Mouse (Mus musculus): ENCODE measurements around the gene Nlrx1. TPM values are rescaled to one million over a fixed set of nuclear protein-coding genes. Genes with fewer than 3 reads are reported as not detected.

The Nlrx1 gene
- total RNA-seq, 2 experiments from 2014 or later = 8.7 to 13.3 TPM

DNA sequence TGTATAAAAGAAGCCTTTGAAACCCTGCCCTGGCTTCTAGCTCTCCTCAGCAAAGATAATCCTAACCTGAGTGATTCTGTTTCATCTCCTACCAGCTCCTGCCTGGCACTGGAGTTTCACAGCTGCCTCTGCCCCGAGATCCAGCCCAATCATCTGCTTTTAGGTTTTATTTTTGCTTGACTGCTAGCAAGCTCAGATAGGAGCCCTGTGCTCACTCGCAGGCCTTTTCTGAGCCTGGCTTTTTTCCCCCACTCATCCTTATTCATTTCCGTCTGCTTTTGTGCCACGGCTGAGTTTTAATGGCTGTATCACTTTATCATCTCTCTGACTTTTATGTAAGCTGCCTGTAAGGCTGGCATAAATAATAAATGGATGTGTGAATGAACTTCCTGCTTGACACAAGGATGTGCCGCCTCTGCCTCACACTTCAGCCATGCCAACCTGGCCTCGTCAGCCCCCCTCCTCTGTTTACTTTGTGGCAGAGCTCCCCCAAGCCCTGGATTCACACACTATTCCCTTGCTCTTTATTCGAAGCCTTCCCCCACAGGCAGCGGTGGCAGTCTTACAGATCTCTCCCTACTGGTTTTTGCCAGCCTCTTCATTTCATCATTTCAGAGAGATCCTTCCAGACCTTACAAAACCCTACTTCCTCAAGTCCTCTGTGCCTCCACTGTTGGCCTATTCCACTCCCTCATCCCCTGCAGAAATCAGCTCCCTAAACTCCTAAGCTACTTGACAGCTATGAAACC is 1.7 kb downstream of the Nlrx1 start:
- H3K4me3 ChIP-seq = no peak overlapping the region
- intact Hi-C loops (cut with DNase I) = loop anchor here (1.0 kb wide), 1 partner anchor 26 kb away; the partner anchor contains the start of gene Ccdc153
- no peak for TF ChIP-seq CTCF (IDR thresholded peaks at IDR 0.05)
- peak overlapping the region; percentile 98 for H3K27ac ChIP-seq
- DNase-seq (ENCODE audit: extremely low spot score in 1 of 2, low spot score in 2 of 2) = peak; percentile 43 to 50

DNA sequence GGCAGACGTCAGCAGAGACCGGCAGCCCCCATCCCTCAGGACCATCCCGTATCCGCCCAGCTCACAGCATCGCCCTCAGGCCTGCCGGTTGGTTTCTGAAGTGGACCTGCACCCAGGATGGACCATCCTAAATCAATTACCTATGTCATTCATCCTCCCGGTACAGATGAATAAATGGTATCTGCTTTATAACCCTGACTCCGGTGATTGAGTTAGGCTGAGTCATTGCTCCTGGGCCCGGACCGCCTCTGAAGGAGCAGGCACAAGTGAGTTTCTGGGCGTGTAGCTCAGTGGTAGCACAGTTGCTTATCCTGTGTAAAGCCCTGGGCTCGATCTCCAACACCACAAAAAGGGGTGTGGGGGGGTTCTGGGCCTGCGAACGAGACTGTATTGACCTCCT is 7.0 kb downstream of the Nlrx1 start:
- Histone ChIP-seq H3K27ac (no peak overlapping the region), H3K4me3 (no peak overlapping the region)
- intact Hi-C loops (cut with DNase I) = no loop called here
- no peak for TF ChIP-seq CTCF (IDR thresholded peaks at IDR 0.05)
- DNase-seq (ENCODE audit: extremely low spot score in 1 of 2, low spot score in 2 of 2) = no peak

DNA sequence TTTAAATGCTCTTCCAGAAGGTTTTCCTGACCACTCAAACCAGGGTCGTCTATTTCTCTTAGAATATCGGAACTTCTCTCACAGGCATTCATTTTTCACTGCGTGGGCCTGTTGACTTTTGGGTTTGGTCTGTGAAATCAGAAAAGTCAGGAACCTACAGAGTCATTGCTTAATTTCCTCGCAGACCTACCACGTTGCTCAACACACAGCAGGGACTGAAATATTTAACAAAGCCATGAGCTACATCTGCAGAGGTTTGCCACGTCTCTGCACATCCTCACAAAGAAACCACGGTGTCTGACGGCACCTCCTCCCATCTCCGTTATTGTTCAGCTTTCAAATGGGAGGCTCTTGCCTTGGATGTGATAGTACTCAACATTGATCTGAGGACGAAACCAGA is 9.4 kb downstream of the Nlrx1 start:
- no peak overlapping the region for H3K27ac ChIP-seq
- H3K4me3 ChIP-seq = no peak overlapping the region
- TF ChIP-seq CTCF (IDR thresholded peaks at IDR 0.05) = no peak
- no peak for DNase-seq (ENCODE audit: extremely low spot score in 1 of 2, low spot score in 2 of 2)
- intact Hi-C loops (cut with DNase I) = no loop called here

DNA sequence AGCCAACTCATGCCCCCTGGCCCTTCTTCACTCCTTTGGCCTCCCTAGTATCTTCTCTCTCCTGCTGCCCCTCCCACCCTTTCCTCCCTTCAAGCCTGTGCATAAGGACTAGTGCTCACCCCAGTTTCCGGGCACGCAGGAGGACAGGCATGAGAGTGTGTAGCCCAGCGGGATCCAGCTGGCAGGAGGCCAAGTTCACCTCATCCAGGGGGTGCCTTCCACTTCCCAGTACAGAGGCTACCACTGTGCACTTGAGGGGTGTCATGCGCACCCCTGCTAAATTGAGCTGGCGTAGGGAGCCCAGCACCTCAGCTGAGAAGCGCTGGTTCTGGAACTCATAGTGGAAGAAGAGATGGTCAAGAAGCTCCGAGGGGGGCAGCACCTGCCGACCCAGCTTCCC is 12.2 kb downstream of the Nlrx1 start:
- Histone ChIP-seq H3K4me3 (no peak overlapping the region), H3K27ac (no peak overlapping the region)
- intact Hi-C loops (cut with DNase I) = no loop called here
- no peak for TF ChIP-seq CTCF (IDR thresholded peaks at IDR 0.05)
- DNase-seq (ENCODE audit: extremely low spot score in 1 of 2, low spot score in 2 of 2) = no peak

DNA sequence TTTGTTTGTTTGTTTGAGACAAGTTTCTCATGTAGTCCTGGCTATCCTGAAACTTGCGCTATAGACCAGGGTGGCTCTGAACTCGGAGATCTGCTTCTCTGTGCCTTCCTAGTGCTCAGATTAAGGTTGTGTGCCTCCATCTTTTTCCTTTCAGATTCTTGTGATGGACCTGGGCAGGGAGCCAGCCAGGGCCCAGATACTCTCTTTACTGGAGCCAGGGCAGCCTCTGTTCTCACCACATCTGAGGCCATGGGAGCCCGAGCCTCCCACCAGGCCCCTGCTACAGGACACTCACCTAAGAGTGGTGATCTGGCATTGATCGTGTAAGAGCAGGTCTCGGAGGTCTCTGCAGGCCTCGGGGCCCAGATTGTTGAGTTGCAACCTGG is 13.3 kb downstream of the Nlrx1 start:
- intact Hi-C loops (cut with DNase I) = no loop called here
- no peak for TF ChIP-seq CTCF (IDR thresholded peaks at IDR 0.05)
- Histone ChIP-seq H3K27ac (no peak overlapping the region), H3K4me3 (no peak overlapping the region)
- no peak for DNase-seq (ENCODE audit: extremely low spot score in 1 of 2, low spot score in 2 of 2)

DNA sequence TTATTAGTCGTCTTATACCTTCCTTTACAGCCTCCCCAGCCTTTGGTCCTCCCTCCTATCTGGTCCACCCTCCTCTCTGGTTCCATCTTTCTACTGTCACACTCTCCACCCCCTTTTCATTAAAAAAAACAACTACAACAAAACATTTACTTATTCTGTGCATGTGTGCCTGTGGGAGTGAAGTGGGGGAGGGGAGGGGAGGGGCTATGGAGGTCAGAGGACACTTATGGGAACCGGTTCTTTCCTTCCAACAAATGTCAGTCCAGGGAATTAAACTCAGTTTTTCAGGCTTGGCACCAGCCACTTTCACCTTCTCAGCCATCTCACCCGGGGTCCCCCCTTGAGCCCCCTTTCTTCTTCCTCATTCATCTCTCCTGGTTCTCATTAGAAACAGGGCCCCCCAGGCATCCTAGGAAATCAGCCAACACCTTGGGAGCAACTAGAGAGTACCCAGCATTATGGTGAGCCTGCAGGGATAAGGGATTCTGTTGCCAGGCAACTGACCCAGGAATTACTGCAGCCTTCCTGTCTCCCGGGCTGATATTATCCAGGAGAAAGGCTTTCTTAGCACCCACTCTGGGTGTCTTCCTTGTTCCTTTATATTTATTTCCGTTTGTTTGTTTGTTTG is 13.8 kb downstream of the Nlrx1 start:
- Histone ChIP-seq H3K4me3 (no peak overlapping the region), H3K27ac (no peak overlapping the region)
- TF ChIP-seq CTCF (IDR thresholded peaks at IDR 0.05) = no peak
- intact Hi-C loops (cut with DNase I) = no loop called here
- DNase-seq (ENCODE audit: extremely low spot score in 1 of 2, low spot score in 2 of 2) = peak in 1 of 2 experiments; percentile 21

DNA sequence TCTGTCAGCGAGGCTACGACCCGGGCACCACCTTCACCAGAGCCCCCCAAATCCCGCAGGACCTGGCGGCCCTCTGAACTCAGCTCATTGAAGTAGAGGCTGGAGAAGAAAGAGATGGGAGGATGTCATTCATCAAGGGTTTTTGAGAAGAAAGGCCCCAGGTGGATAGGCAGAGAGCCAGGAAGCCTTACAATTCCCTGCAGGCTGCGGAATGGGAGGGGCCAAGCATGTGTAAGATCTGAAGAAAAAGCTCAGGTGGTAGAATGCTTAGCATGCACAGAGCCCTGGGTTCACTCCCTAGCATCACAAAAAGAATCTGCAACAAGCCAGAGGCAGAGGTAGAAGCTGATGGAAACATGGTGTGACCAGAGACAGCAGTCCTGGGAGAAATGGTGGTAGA is 15.0 kb downstream of the Nlrx1 start:
- no peak for DNase-seq (ENCODE audit: extremely low spot score in 1 of 2, low spot score in 2 of 2)
- Histone ChIP-seq H3K4me3 (no peak overlapping the region), H3K27ac (no peak overlapping the region)
- intact Hi-C loops (cut with DNase I) = no loop called here
- TF ChIP-seq CTCF (IDR thresholded peaks at IDR 0.05) = no peak

DNA sequence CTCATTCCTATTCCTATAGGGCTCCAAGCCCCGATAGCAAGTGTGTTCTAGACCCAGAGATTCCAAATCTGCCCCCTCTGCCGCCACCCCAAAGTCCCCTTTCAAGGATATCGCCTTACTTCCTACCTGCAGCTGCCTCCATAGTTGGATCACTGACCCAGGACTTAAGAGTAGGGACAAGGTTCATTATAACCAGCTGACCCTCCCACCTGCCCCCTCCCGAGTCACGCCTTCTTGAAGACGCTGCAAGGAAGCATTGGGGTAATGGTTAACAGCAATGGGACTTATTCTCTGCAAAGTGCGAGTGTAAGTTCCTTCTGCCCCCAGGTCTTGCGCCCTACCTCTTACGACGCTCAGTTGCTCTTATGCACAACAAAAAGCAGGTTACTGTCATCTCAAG is 17.1 kb downstream of the Nlrx1 start, which contains the start of gene Pdzd3:
TSS of gene Pdzd3 (minus strand) at position 158 of the 400 bp plus-strand sequence.
- Histone ChIP-seq H3K4me3 (no peak within 1 kb of the TSS), H3K27ac (no peak within 1 kb of the TSS)
- intact Hi-C loops (cut with DNase I) = no loop called here
- TF ChIP-seq CTCF (IDR thresholded peaks at IDR 0.05) = no peak
- DNase-seq (ENCODE audit: extremely low spot score in 1 of 2, low spot score in 2 of 2) = no peak

DNA sequence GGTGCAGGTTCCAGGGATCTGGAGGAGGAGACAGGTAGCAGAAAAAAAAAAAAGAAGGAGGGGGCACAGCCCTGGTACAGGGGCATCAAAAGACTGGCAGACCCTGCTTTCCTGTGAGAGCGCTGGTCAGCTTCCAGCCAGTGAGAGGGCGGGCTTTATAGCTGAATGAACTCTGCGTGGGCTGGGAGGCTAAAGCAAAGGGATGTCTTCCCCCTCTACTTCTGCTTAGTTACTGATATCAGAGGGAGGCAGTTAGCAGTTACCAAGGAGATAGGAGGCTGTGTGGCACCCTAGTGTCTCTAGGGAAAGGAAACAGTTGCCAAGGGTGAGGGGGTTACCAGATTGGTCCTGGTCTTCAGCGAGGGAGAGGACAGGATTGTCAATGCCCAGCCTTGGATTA is 18.0 kb downstream of the Nlrx1 start:
- TF ChIP-seq CTCF (IDR thresholded peaks at IDR 0.05) = no peak
- intact Hi-C loops (cut with DNase I) = no loop called here
- H3K4me3 ChIP-seq = no peak overlapping the region
- no peak overlapping the region for H3K27ac ChIP-seq
- peak in 1 of 2 experiments; percentile 38 for DNase-seq (ENCODE audit: extremely low spot score in 1 of 2, low spot score in 2 of 2)

DNA sequence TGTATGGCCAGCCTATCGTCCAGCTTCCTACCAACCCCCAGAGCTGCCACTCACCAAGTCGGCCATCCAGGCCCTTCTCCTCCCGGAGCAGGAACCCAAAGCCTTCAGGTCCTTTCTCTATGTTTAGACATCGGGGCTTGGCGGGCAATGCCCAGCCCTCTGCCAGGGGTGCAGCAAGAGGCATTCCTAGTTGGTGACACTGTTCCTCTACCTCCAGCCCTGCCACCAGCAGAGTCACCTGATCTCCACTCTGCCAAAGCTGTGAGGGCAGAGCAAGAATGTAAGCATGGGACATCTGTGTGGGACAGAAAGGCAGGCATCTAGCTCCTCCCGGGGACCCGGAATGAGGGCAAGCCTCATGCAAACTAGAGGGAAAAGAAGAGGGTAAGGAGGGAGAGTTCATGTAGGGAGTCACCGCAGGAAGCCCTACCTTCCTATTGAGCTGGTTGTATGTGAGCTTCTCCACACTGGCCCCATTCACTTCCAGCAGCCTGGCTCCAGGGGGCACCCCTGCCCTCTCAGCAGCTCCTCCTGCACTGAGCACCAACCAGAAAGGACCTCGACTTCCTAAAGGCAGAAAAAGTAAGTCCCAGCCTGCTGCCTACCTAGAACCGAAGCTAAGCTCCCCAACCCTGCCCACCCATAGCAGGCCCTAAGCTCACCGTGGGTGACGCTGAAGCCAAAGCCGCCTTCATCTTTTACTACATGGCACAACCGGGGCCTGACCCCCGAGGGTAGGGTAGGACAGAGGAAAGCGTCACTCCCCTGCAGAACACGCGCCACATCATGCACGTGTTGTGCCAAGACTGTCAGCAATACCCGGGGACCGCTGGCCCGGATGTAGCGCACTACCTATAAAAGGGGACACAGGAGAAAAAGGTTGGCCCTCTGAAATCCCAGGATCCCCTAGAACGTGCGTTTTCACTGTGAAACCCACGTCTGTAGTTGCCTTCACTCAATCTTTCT is 18.9 kb downstream of the Nlrx1 start:
- peak; percentile 53 to 65 for DNase-seq (ENCODE audit: extremely low spot score in 1 of 2, low spot score in 2 of 2)
- Histone ChIP-seq H3K27ac (no peak overlapping the region), H3K4me3 (no peak overlapping the region)
- intact Hi-C loops (cut with DNase I) = no loop called here
- peak; percentile 67 for TF ChIP-seq CTCF (IDR thresholded peaks at IDR 0.05)

DNA sequence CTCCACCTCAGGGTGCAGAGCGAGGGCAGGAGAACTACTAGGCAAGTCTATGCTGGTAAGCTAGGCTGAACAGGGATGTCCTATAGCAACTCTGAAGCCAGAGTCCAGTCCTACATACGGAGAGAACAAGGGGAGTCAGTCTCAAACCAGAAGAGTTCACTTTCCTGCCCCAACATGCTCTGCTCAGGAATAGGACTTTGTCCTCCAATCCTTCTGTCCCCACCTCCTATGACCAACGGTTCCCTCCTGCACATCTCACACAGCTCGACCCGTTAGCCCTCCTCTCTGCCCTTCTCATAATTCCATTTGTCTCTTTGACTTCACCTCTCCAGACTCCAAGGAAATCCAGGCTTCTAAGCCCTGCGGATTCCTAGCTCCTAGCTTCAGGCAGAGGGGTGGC is 20.5 kb downstream of the Nlrx1 start:
- no peak for TF ChIP-seq CTCF (IDR thresholded peaks at IDR 0.05)
- intact Hi-C loops (cut with DNase I) = no loop called here
- DNase-seq (ENCODE audit: extremely low spot score in 1 of 2, low spot score in 2 of 2) = no peak
- no peak overlapping the region for H3K27ac ChIP-seq
- H3K4me3 ChIP-seq = no peak overlapping the region

DNA sequence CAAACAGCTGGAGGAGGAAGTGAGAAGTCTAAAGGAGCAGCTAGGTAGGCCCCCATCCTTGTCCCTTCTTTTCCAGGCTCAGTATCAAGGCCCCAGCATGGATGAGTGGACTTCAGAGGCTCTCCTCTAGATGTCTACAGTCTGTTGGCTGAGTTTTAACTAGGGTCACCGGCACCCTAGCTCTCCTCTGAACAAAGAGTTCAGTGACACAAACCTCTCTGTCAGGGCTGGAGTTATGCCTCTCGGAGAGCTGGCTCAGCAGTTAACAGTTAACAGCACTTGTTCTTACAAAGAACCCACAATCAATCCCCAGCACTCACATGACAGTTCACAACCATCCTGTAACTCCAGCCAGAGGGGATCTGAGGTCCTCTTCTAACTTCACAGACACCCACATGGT is 24.8 kb downstream of the Nlrx1 start:
- TF ChIP-seq CTCF (IDR thresholded peaks at IDR 0.05) = no peak
- DNase-seq (ENCODE audit: extremely low spot score in 1 of 2, low spot score in 2 of 2) = no peak
- intact Hi-C loops (cut with DNase I) = no loop called here
- Histone ChIP-seq H3K27ac (no peak overlapping the region), H3K4me3 (no peak overlapping the region)

All from left cerebral cortex, adult 2 months (tissue).